ENCODE assay signal across 19 mouse cellular contexts in genomic region chr2:120169382-120169781, GRCm38 (mm10). TPM values are rescaled to one million over a fixed set of nuclear protein-coding genes. Genes with fewer than 3 reads are reported as not detected.
DNase-seq lines count a peak whose midpoint lies in the region; ATAC-seq and TF ChIP-seq lines count a peak whose summit lies in the region.
"Had no signal": no experiment of that assay in that cellular context is flagged by ENCODE, and none has a peak within 500 bp of the region (broad histone marks: within the 10 kb centered on the region; RNA-seq: fewer than 3 reads in every experiment).

No protein-coding gene starts in this region.

- POLR2A ChIA-PET in Patski (lab: Charles Lee) = interaction anchor here (0.6 to 1.1 kb wide), 3 partner anchors 30 to 199 kb away, joined by 5 to 8 read pairs (median 6); no protein-coding TSS in a partner anchor

- H3K27ac ChIP-seq in intestine, postnatal 0 days (ENCODE audit: low read depth, low read length) = no peak overlapping the region
- H3K27ac ChIP-seq in intestine, embryonic 15.5 days = no peak overlapping the region
- no peak overlapping the region for H3K27ac ChIP-seq in lung, postnatal 0 days (ENCODE audit: low read length)
- no peak overlapping the region for H3K27ac ChIP-seq in embryonic facial prominence, embryonic 10.5 days (replicated peaks)
- no peak overlapping the region for H3K27ac ChIP-seq in thymus, adult 2 months (ENCODE audit: control insufficient read depth, insufficient read depth, low read length)
- H3K27ac ChIP-seq: heart, embryonic 15.5 days; limb, embryonic 15.5 days; midbrain, embryonic 12.5 days had no signal

- peak; percentile 64 for TF ChIP-seq CTCF in intestine, postnatal 0 days (IDR thresholded peaks at IDR 0.05; ENCODE audit: low read depth)
- TF ChIP-seq CTCF in lung, postnatal 0 days (IDR thresholded peaks at IDR 0.05) = peak; percentile 66
- no peak for TF ChIP-seq CTCF in C2C12 (IDR thresholded peaks at IDR 0.05; ENCODE audit: control insufficient read depth, insufficient read depth, insufficient read length)
- peak; percentile 58 for TF ChIP-seq CTCF in Patski (IDR thresholded peaks at IDR 0.05)
- no peak for TF ChIP-seq CTCF in thymus, adult 2 months (IDR thresholded peaks at IDR 0.05; ENCODE audit: borderline replicate concordance, control insufficient read depth, extremely low read depth, insufficient read depth, low read length, poor library complexity)

- H3K9ac ChIP-seq in intestine, postnatal 0 days (ENCODE audit: low read depth, low read length) = no peak overlapping the region
- no peak overlapping the region for H3K9ac ChIP-seq in intestine, embryonic 15.5 days
- H3K9ac ChIP-seq in lung, postnatal 0 days (replicated peaks; ENCODE audit: low read depth) = no peak overlapping the region
- H3K9ac ChIP-seq: heart, embryonic 15.5 days; limb, embryonic 15.5 days; midbrain, embryonic 12.5 days had no signal

- in situ Hi-C loops in Patski (cut with MboI; ENCODE audit: low pct_unique_long_range_greater_than_20kb) = no loop called here

- no peak overlapping the region for H3ac ChIP-seq in C2C12 (ENCODE audit: control insufficient read depth, insufficient read length, low read depth)

- H3K4me1 ChIP-seq in intestine, postnatal 0 days (replicated peaks; ENCODE audit: control insufficient read depth, insufficient read depth, low read length) = 0 out of 2 replicates have a peak, but pooled peaks cover 6% of the 10 kb centered on the region
- H3K4me1 ChIP-seq in intestine, embryonic 15.5 days (replicated peaks) = no peaks in the 10 kb centered on the region
- H3K4me1 ChIP-seq in lung, postnatal 0 days (ENCODE audit: insufficient read depth, low read depth, low read length) = no peaks in the 10 kb centered on the region
- H3K4me1 ChIP-seq in embryonic facial prominence, embryonic 10.5 days = peaks cover 6% of the 10 kb centered on the region; the same call in 1 of the 2 replicates
- no peaks in the 10 kb centered on the region for H3K4me1 ChIP-seq in thymus, adult 2 months (replicated peaks; ENCODE audit: control insufficient read depth, insufficient read depth, low read length)
- H3K4me1 ChIP-seq: limb, embryonic 15.5 days; midbrain, embryonic 12.5 days had no signal

- H3K4me3 ChIP-seq in intestine, postnatal 0 days (ENCODE audit: low read depth, low read length) = no peak overlapping the region
- no peak overlapping the region for H3K4me3 ChIP-seq in intestine, embryonic 15.5 days (replicated peaks)
- no peak overlapping the region for H3K4me3 ChIP-seq in lung, postnatal 0 days (ENCODE audit: low read depth, low read length)
- no peak overlapping the region for H3K4me3 ChIP-seq in C2C12 (ENCODE audit: insufficient read depth, poor library complexity, severe bottlenecking)
- H3K4me3 ChIP-seq in embryonic facial prominence, embryonic 10.5 days = no peak overlapping the region
- no peak overlapping the region for H3K4me3 ChIP-seq in thymus, adult 2 months (ENCODE audit: control insufficient read depth, insufficient read depth, low read length)
- H3K4me3 ChIP-seq: heart, embryonic 15.5 days; limb, embryonic 15.5 days; midbrain, embryonic 12.5 days; myocyte had no signal

- CTCF ChIA-PET in Patski (lab: Charles Lee) = interaction anchor here (0.7 to 5.4 kb wide), 10 partner anchors 11 to 198 kb away, joined by 3 to 48 read pairs (median 5); partner anchors contain the start of gene Mapkbp1

- DNase-seq in lung, postnatal 0 days (ENCODE audit: low spot score) = peak; percentile 34
- no peak for DNase-seq in lung, postnatal 4 days
- DNase-seq in Patski (ENCODE audit: low read depth, low spot score) = no peak
- no peak for DNase-seq in embryonic facial prominence, embryonic 10.5 days (ENCODE audit: low spot score)
- no peak for DNase-seq in thymus, adult 2 months
- DNase-seq: adrenal gland, adult 8-10 months; cerebellum, adult 9-11 months; gastrocnemius, postnatal 14 days; layer of hippocampus, postnatal 36 days; spleen, adult 18-20 months; thymus, adult 18-20 months had no signal

- no peaks in the 10 kb centered on the region for H3K79me3 ChIP-seq in C2C12 (ENCODE audit: low read depth)

- TF ChIP-seq POLR2A in thymus, adult 2 months (IDR thresholded peaks at IDR 0.05; ENCODE audit: control insufficient read depth, extremely low read depth, insufficient read depth, low read length, poor library complexity) = no peak

- WGBS in intestine, postnatal 0 days = 86% methylated on average over 3 of the region's 3 CpGs
- WGBS in intestine, embryonic 15.5 days = 86% methylated on average over 3 of the region's 3 CpGs
- WGBS in lung, postnatal 0 days = 85% methylated on average over 3 of the region's 3 CpGs
- WGBS in embryonic facial prominence, embryonic 10.5 days = 83% methylated on average over 3 of the region's 3 CpGs
- 90% methylated on average over 3 of the region's 3 CpGs for WGBS in thymus, adult 2 months

- ATAC-seq in intestine, postnatal 0 days = no peak
- no peak for ATAC-seq in intestine, embryonic 15.5 days
- ATAC-seq in lung, postnatal 0 days = no peak
- no peak for ATAC-seq in Patski
- ATAC-seq: forebrain, embryonic 16.5 days had no signal

- H3K9me3 ChIP-seq in intestine, postnatal 0 days (ENCODE audit: control insufficient read depth) = no peaks in the 10 kb centered on the region
- no peaks in the 10 kb centered on the region for H3K9me3 ChIP-seq in intestine, embryonic 15.5 days
- H3K9me3 ChIP-seq in lung, postnatal 0 days (ENCODE audit: low read length) = no peaks in the 10 kb centered on the region
- no peaks in the 10 kb centered on the region for H3K9me3 ChIP-seq in embryonic facial prominence, embryonic 10.5 days
- H3K9me3 ChIP-seq: heart, embryonic 15.5 days; limb, embryonic 15.5 days; midbrain, embryonic 12.5 days had no signal

- H3K4me2 ChIP-seq in intestine, postnatal 0 days (replicated peaks; ENCODE audit: low read depth) = no peak overlapping the region
- no peak overlapping the region for H3K4me2 ChIP-seq in intestine, embryonic 15.5 days (replicated peaks)
- H3K4me2 ChIP-seq in lung, postnatal 0 days (replicated peaks; ENCODE audit: low read depth, low read length) = no peak overlapping the region
- H3K4me2 ChIP-seq: heart, embryonic 15.5 days; limb, embryonic 15.5 days; midbrain, embryonic 12.5 days had no signal

- no peaks in the 10 kb centered on the region for H3K79me2 ChIP-seq in C2C12 (ENCODE audit: control insufficient read depth, insufficient read depth)

- H3K27me3 ChIP-seq in intestine, postnatal 0 days (replicated peaks; ENCODE audit: control insufficient read depth, insufficient read depth, low read length) = no peaks in the 10 kb centered on the region; the same call in 1 of the 2 replicates
- H3K27me3 ChIP-seq in intestine, embryonic 15.5 days (replicated peaks) = no peaks in the 10 kb centered on the region
- no peaks in the 10 kb centered on the region for H3K27me3 ChIP-seq in lung, postnatal 0 days (replicated peaks; ENCODE audit: insufficient read depth, low read length)
- H3K27me3 ChIP-seq in C2C12 (ENCODE audit: control insufficient read depth, insufficient read depth, insufficient read length) = no peaks in the 10 kb centered on the region
- H3K27me3 ChIP-seq in Patski = no peaks in the 10 kb centered on the region
- no peaks in the 10 kb centered on the region for H3K27me3 ChIP-seq in embryonic facial prominence, embryonic 10.5 days (replicated peaks; ENCODE audit: low read depth, poor library complexity, severe bottlenecking)
- no peaks in the 10 kb centered on the region for H3K27me3 ChIP-seq in thymus, adult 2 months (ENCODE audit: control insufficient read depth, insufficient read depth, low read length)
- H3K27me3 ChIP-seq: heart, embryonic 15.5 days; limb, embryonic 15.5 days; midbrain, embryonic 12.5 days had no signal

- no peaks in the 10 kb centered on the region for H3K36me3 ChIP-seq in intestine, postnatal 0 days (ENCODE audit: control insufficient read depth, insufficient read depth)
- no peaks in the 10 kb centered on the region for H3K36me3 ChIP-seq in intestine, embryonic 15.5 days
- no peaks in the 10 kb centered on the region for H3K36me3 ChIP-seq in lung, postnatal 0 days (ENCODE audit: insufficient read depth, low read length)
- no peaks in the 10 kb centered on the region for H3K36me3 ChIP-seq in C2C12 (ENCODE audit: control insufficient read depth, insufficient read depth)
- H3K36me3 ChIP-seq in embryonic facial prominence, embryonic 10.5 days (replicated peaks) = no peaks in the 10 kb centered on the region
- no peaks in the 10 kb centered on the region for H3K36me3 ChIP-seq in thymus, adult 2 months (ENCODE audit: control insufficient read depth, insufficient read depth, low read length)
- H3K36me3 ChIP-seq: heart, embryonic 15.5 days; limb, embryonic 15.5 days; midbrain, embryonic 12.5 days had no signal

- no peak for TF ChIP-seq EP300 in lung, postnatal 0 days (IDR thresholded peaks at IDR 0.05)

TF ChIP-seq in C2C12, 6 proteins besides CTCF, POLR2A, EP300 and RAD21:
- TF ChIP-seq MAX (IDR thresholded peaks at IDR 0.05) (peak; percentile 19), USF1 (IDR thresholded peaks at IDR 0.05; ENCODE audit: low read depth) (no peak), CEBPB (IDR thresholded peaks at IDR 0.05; ENCODE audit: low read depth) (no peak)
TF ChIP-seq in C2C12: peak in this region for 1.

RNA-seq across cellular contexts. Expression of gene Ehd4, which starts 15.0 kb away (rescaled TPM):
- polyA plus RNA-seq in intestine, postnatal 0 days (2015; fragmentation: Nextera tagmentation; extraction: Ambion mirVana) = 70.0 and 74.9 TPM in 2 replicates
- 50.0 and 50.1 TPM in 2 replicates for polyA plus RNA-seq in intestine, embryonic 15.5 days (2015; fragmentation: Nextera tagmentation; extraction: Ambion mirVana)
- 228 and 262 TPM in 2 replicates for polyA plus RNA-seq in lung, postnatal 0 days (2015; fragmentation: Nextera tagmentation; extraction: Ambion mirVana)
- polyA plus RNA-seq in C2C12 (2012; fragmentation: generic; extraction: Trizol) (60.1 TPM), Patski (2021) (69.6 TPM)
- 25.9 and 26.3 TPM in 2 replicates for polyA plus RNA-seq in embryonic facial prominence, embryonic 10.5 days (2016; fragmentation: Nextera tagmentation; extraction: Ambion mirVana)
- polyA plus RNA-seq in thymus, adult 2 months (2012; rRNA removed) = 17.6 and 24.3 TPM in 2 replicates

Comparison
In these comparisons a context has a peak if more than half of its experiments do, and no peak if none do; other contexts are left out.
1. CTCF ChIP-seq: peak in intestine, postnatal 0 days (single experiment), lung, postnatal 0 days (single experiment) and Patski (single experiment); none in C2C12 (single experiment) and thymus, adult 2 months (single experiment).